Mouse (Mus musculus) CH12.LX (cell line): ENCODE results near the gene Hbs1l. TPM values are rescaled to one million over a fixed set of nuclear protein-coding genes. Genes with fewer than 3 reads are reported as not detected.

ENCODE experiments used
- DNase-seq: peaks from one replicate; pipeline ENCODE4 v3.0.0-alpha.2; 2013; ENCODE audit errors: extremely low read depth
- H3K27ac ChIP-seq: 2 replicates; pipeline ENCODE4 v1.5.1; 2012; ENCODE audit warnings: low read depth, mild to moderate bottlenecking, control low read depth, moderate library complexity; ENCODE audit not compliant: insufficient read depth
- H3K27me3 ChIP-seq: replicated peaks from 2 replicates; pipeline ENCODE3; 2012; ENCODE audit warnings: inconsistent platforms
- H3K36me3 ChIP-seq, 2 experiments: replicated peaks in 1 of 2; 2 replicates each; pipeline versions ENCODE3 to v1.6.1; 2012; ENCODE audit warnings: inconsistent platforms in 1 of 2, low read length in 1 of 2, mild to moderate bottlenecking in 1 of 2, mixed read lengths in 1 of 2, moderate library complexity in 1 of 2; ENCODE audit not compliant: control insufficient read depth in 1 of 2, insufficient read depth in 1 of 2
- H3K4me1 ChIP-seq, 2 experiments: 2 replicates each; pipeline ENCODE4 v1.6.1; 2012; ENCODE audit warnings: inconsistent platforms in 1 of 2, moderate library complexity in 1 of 2; ENCODE audit not compliant: insufficient read depth in 2 of 2, control insufficient read depth in 1 of 2
- H3K4me2 ChIP-seq: 2 replicates; pipeline ENCODE4 v1.6.1; 2012; ENCODE audit warnings: low read depth, mild to moderate bottlenecking, control low read depth; ENCODE audit not compliant: poor library complexity, insufficient read depth, severe bottlenecking
- H3K4me3 ChIP-seq, 3 experiments: fragments of 150-350 bp in 1 of 3; sonication (generic) in 1 of 3; replicated peaks in 1 of 3; 2 replicates each; pipeline versions ENCODE3 to v1.5.1; 2011 to 2012; ENCODE audit warnings: low read depth in 2 of 3, low read length in 2 of 3, mild to moderate bottlenecking in 2 of 3, moderate library complexity in 2 of 3, control low read depth in 1 of 3, improper control_type of control experiment in 1 of 3, inconsistent platforms in 1 of 3, mixed read lengths in 1 of 3; ENCODE audit not compliant: poor library complexity in 1 of 3
- H3K79me2 ChIP-seq: replicated peaks from 2 replicates; pipeline ENCODE4 v1.6.1; 2012; ENCODE audit warnings: mild to moderate bottlenecking, moderate library complexity; ENCODE audit not compliant: control insufficient read depth, poor library complexity, insufficient read depth, severe bottlenecking; ENCODE audit errors: extremely low read depth
- H3K9ac ChIP-seq: 2 replicates; pipeline ENCODE4 v1.6.1; 2012; ENCODE audit warnings: low read depth, mild to moderate bottlenecking, control low read depth, moderate library complexity; ENCODE audit not compliant: insufficient read depth
- H3K9me3 ChIP-seq: replicated peaks from 2 replicates; pipeline ENCODE3; 2012; ENCODE audit warnings: low read length, inconsistent platforms, mixed read lengths
- BHLHE40 ChIP-seq: IDR thresholded peaks from 2 replicates; pipeline ENCODE4 v1.6.1; 2011; ENCODE audit warnings: mild to moderate bottlenecking, low read depth, low read length, improper control_type of control experiment
- CHD1 ChIP-seq: IDR thresholded peaks from 2 replicates; pipeline ENCODE4 v1.6.1; 2012; ENCODE audit warnings: low read depth, low read length, improper control_type of control experiment, inconsistent platforms
- CTCF ChIP-seq, 2 experiments: IDR thresholded peaks in 1 of 2; conservative IDR thresholded peaks in 1 of 2; 2 replicates each; pipeline ENCODE4 v1.5.1; 2011 to 2012; ENCODE audit warnings: low read depth in 2 of 2, low read length in 2 of 2, improper control_type of control experiment in 1 of 2, inconsistent platforms in 1 of 2, mild to moderate bottlenecking in 1 of 2, moderate library complexity in 1 of 2
- E2F4 ChIP-seq: IDR thresholded peaks from 2 replicates; pipeline ENCODE4 v1.6.1; 2011; ENCODE audit warnings: low read depth, low read length, improper control_type of control experiment; ENCODE audit not compliant: insufficient replicate concordance
- ELF1 ChIP-seq: IDR thresholded peaks from 2 replicates; pipeline ENCODE4 v1.6.1; 2014; ENCODE audit warnings: low read depth, mild to moderate bottlenecking, inconsistent platforms, low read length, improper control_type of control experiment
- EP300 ChIP-seq: IDR thresholded peaks from 2 replicates; pipeline ENCODE4 v1.6.1; 2011; ENCODE audit warnings: low read length, improper control_type of control experiment
- ETS1 ChIP-seq: conservative IDR thresholded peaks from 2 replicates; pipeline ENCODE4 v1.6.1; 2012; ENCODE audit warnings: low read depth, mild to moderate bottlenecking, inconsistent platforms, low read length, improper control_type of control experiment, moderate library complexity
- GABPA ChIP-seq: IDR thresholded peaks from 2 replicates; pipeline ENCODE4 v1.6.1; 2012; ENCODE audit warnings: low read depth, low read length, improper control_type of control experiment, inconsistent platforms; ENCODE audit not compliant: insufficient replicate concordance
- IRF4 ChIP-seq: IDR thresholded peaks from 2 replicates; pipeline ENCODE4 v1.6.1; 2014; ENCODE audit warnings: low read depth, mild to moderate bottlenecking, inconsistent platforms, low read length, improper control_type of control experiment
- KAT2A ChIP-seq: IDR thresholded peaks from 2 replicates; pipeline ENCODE4 v1.6.1; 2012; ENCODE audit warnings: low read length, improper control_type of control experiment, inconsistent platforms; ENCODE audit not compliant: insufficient replicate concordance
- MAX ChIP-seq: IDR thresholded peaks from 2 replicates; pipeline ENCODE4 v1.6.1; 2011; ENCODE audit warnings: low read length, improper control_type of control experiment
- MAZ ChIP-seq: IDR thresholded peaks from 2 replicates; pipeline ENCODE4 v1.6.1; 2012; ENCODE audit warnings: low read depth, mild to moderate bottlenecking, inconsistent platforms, low read length, improper control_type of control experiment, moderate library complexity
- MEF2A ChIP-seq: IDR thresholded peaks from 2 replicates; pipeline ENCODE4 v1.6.1; 2014; ENCODE audit warnings: low read depth, mild to moderate bottlenecking, inconsistent platforms, low read length, improper control_type of control experiment, borderline replicate concordance
- MYC ChIP-seq: IDR thresholded peaks from 2 replicates; pipeline ENCODE4 v1.6.1; 2011; ENCODE audit warnings: low read depth, mild to moderate bottlenecking, improper control_type of control experiment, low read length
- NRF1 ChIP-seq: IDR thresholded peaks from 2 replicates; pipeline ENCODE4 v1.6.1; 2014; ENCODE audit warnings: low read depth, mild to moderate bottlenecking, inconsistent platforms, low read length, improper control_type of control experiment, moderate library complexity
- POLR2AphosphoS2 ChIP-seq: IDR thresholded peaks from 2 replicates; pipeline ENCODE4 v1.6.1; 2011; ENCODE audit warnings: low read depth, low read length, improper control_type of control experiment
- RAD21 ChIP-seq: IDR thresholded peaks from 2 replicates; pipeline ENCODE4 v1.6.1; 2011; ENCODE audit warnings: low read depth, mild to moderate bottlenecking, low read length, improper control_type of control experiment, moderate library complexity
- SIN3A ChIP-seq: IDR thresholded peaks from 2 replicates; pipeline ENCODE4 v1.6.1; 2012; ENCODE audit warnings: low read length, improper control_type of control experiment, inconsistent platforms
- TBP ChIP-seq: conservative IDR thresholded peaks from 2 replicates; pipeline ENCODE4 v1.6.1; 2011; ENCODE audit warnings: low read depth, low read length, improper control_type of control experiment
- UBTF ChIP-seq: IDR thresholded peaks from 2 replicates; pipeline ENCODE4 v1.6.1; 2012; ENCODE audit warnings: low read depth, mild to moderate bottlenecking, inconsistent platforms, low read length, improper control_type of control experiment, moderate library complexity
- ZC3H11A ChIP-seq: IDR thresholded peaks from 2 replicates; pipeline ENCODE4 v1.6.1; 2012; ENCODE audit warnings: low read depth, mild to moderate bottlenecking, inconsistent platforms, low read length, improper control_type of control experiment
- ZKSCAN1 ChIP-seq: IDR thresholded peaks from 2 replicates; pipeline ENCODE4 v1.6.1; 2012; ENCODE audit warnings: low read depth, inconsistent platforms, low read length, improper control_type of control experiment, borderline replicate concordance
- ZMIZ1 ChIP-seq: IDR thresholded peaks from 2 replicates; pipeline ENCODE4 v1.6.1; 2012; ENCODE audit warnings: low read depth, mild to moderate bottlenecking, inconsistent platforms, low read length, improper control_type of control experiment
- dilution Hi-C: fragments of 300-500 bp; cut with MboI; formaldehyde crosslinking; loops from 2 replicates; pipeline ENCODE4 v1.14.3; 2020; ENCODE audit warnings: low sequenced_read_pairs; ENCODE audit not compliant: extremely low pct_unique_long_range_greater_than_20kb, extremely low pct_ligation_motif_present
- in situ Hi-C: fragments of 300-500 bp; cut with MboI; formaldehyde crosslinking; loops from 3 replicates; pipeline ENCODE4 v1.14.3; 2019; ENCODE audit warnings: low sequenced_read_pairs, low pct_ligation_motif_present, low pct_unique_long_range_greater_than_20kb, mixed read lengths
- polyA plus RNA-seq: library from polyadenylated mRNA; unstranded; fragments of >175 nt; gene quantifications from 2 replicates; pipeline ENCODE4 v1.2.1, GENCODE M21; 2012; ENCODE audit warnings: low read depth; ENCODE audit not compliant: insufficient read length
- total RNA-seq, 2 experiments: library from RNA; depleted of rRNA; stranded (reverse); fragments of 300-350 nt in 1 of 2; fragments of >200 nt in 1 of 2; gene quantifications; 2 replicates each; pipeline ENCODE4 v1.2.3; 2012 to 2014

Hbs1l gene
- total and polyA plus RNA-seq, 3 experiments: 99.7 to 111 (median 111) TPM

GRCm38 (mm10) chr10:21318250-21318649 is 22.5 kb downstream of the Hbs1l start:
- Histone ChIP-seq H3K36me3 (peaks cover 36 to 79% of the 10 kb centered on the region in 2 experiments), H3K79me2 (peaks cover 30% of the 10 kb centered on the region)
- DNase-seq: no peak
- TF ChIP-seq TBP (no peak), MAZ (no peak), NRF1 (no peak), MAX (no peak), KAT2A (no peak)
- TF ChIP-seq, all 38 proteins: peak for 0
- no peak overlapping the region for H3K4me2 ChIP-seq
- no peak overlapping the region for H3K9ac ChIP-seq
- no peaks in the 10 kb centered on the region for H3K9me3 ChIP-seq
- no peak overlapping the region for H3K27ac ChIP-seq
- in situ Hi-C loops: no loop called here
- H3K27me3 ChIP-seq: no peaks in the 10 kb centered on the region
- dilution Hi-C loops: no loop called here
- H3K4me3 ChIP-seq: no peak overlapping the region
- H3K4me1 ChIP-seq: peaks cover 0 to 14% of the 10 kb centered on the region in 2 experiments; a peak in 3 of 4 replicates

DNA sequence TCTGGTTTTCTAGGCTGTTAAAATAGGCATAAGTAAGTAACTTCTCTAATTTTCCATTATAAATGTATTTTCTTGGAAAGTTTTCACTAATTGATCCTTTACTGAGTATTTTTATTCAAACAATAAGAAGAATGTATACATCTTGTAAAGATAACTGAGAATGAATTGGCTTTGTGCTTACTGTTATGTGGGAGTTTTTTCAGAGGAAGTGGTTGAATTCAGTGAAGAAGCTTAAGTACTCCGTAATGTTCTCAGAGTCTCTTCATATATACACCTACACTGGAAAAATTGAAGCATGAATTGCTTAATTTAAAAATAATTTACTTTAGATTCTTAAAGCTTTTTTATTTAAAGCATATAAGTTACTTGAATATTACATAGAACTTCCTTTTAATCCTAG is 23.2 kb downstream of the Hbs1l start:
- no peak for DNase-seq
- Histone ChIP-seq H3K4me1 (peaks cover 0 to 8% of the 10 kb centered on the region in 2 experiments; a peak in 3 of 4 replicates), H3K4me3 (no peak overlapping the region), H3K36me3 (peaks cover 40 to 81% of the 10 kb centered on the region in 2 experiments), H3K9me3 (no peaks in the 10 kb centered on the region), H3K4me2 (no peak overlapping the region), H3K27me3 (no peaks in the 10 kb centered on the region), H3K27ac (no peak overlapping the region), H3K9ac (no peak overlapping the region), H3K79me2 (peaks cover 26% of the 10 kb centered on the region)
- TF ChIP-seq BHLHE40: no peak
- TF ChIP-seq EP300: no peak
- no peak for TF ChIP-seq E2F4
- TF ChIP-seq MAZ: no peak
- in situ Hi-C loops (no loop called here), dilution Hi-C loops (no loop called here)

DNA sequence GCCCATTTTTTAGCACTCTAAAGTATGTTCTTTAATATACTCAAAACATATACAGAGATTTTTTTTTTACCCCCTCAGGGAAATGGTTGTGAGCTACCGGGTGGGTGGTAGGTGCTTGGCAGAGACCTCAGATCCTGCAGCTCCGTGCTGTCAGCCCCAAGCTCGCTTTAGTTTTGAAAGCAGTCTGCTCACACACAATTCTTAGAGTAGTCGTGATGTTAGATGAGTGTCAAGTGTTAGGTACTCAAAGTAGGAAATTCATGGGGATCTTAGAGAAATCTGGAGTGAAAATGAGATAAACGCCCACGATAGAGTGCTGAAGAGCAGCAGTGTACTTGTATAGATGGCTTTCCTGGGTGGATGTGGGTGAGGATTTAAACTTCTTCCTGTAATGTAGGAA is 24.8 kb downstream of the Hbs1l start:
- H3K4me3 ChIP-seq: no peak overlapping the region
- TF ChIP-seq MYC: no peak
- no peak for TF ChIP-seq NRF1
- TF ChIP-seq CHD1: no peak
- no peak for TF ChIP-seq POLR2AphosphoS2
- no peak for TF ChIP-seq CTCF (conservative IDR thresholded peaks at IDR 0.05 in 1 of 2, IDR thresholded peaks at IDR 0.05 in 1 of 2; ENCODE audit: low read depth in 2 of 2, low read length in 2 of 2)
- TF ChIP-seq ZKSCAN1: no peak
- TF ChIP-seq ELF1: no peak
- TF ChIP-seq E2F4: no peak
- TF ChIP-seq UBTF: no peak
- TF ChIP-seq RAD21: no peak
- no peak for TF ChIP-seq MAX
- TF ChIP-seq ETS1: no peak
- no peak for TF ChIP-seq ZMIZ1
- TF ChIP-seq SIN3A: no peak
- no peak for TF ChIP-seq GABPA
- TF ChIP-seq ZC3H11A: no peak
- TF ChIP-seq MEF2A: no peak
- TF ChIP-seq IRF4: no peak
- H3K27me3 ChIP-seq: no peaks in the 10 kb centered on the region
- no peak overlapping the region for H3K4me2 ChIP-seq
- peaks cover 21% of the 10 kb centered on the region for H3K79me2 ChIP-seq
- H3K27ac ChIP-seq: no peak overlapping the region
- no peaks in the 10 kb centered on the region; a peak in 1 of 4 replicates for H3K4me1 ChIP-seq
- in situ Hi-C loops (no loop called here), dilution Hi-C loops (no loop called here)
- no peak for DNase-seq
- no peaks in the 10 kb centered on the region for H3K9me3 ChIP-seq
- H3K36me3 ChIP-seq: peaks cover 36 to 83% of the 10 kb centered on the region in 2 experiments
- H3K9ac ChIP-seq: no peak overlapping the region
